Mouse (Mus musculus) hindbrain, embryonic 12.5 days (tissue): ENCODE results near the gene Zfp526. TPM values are rescaled to one million over a fixed set of nuclear protein-coding genes. Genes with fewer than 3 reads are reported as not detected.

Experiments
- ATAC-seq: fragments of 200-750 bp; cut with Nextera tagmentation; 2 replicates; pipeline ENCODE4 v1.8.0; 2017; ENCODE audit warnings: moderate TSS enrichment; ENCODE audit not compliant: low FRiP score
- H3K27ac ChIP-seq: fragments of 300-500 bp; sonication (generic); 2 replicates; pipeline ENCODE4 v1.5.1; 2016; ENCODE audit warnings: mild to moderate bottlenecking
- H3K27me3 ChIP-seq: fragments of 300-500 bp; sonication (generic); 2 replicates; pipeline ENCODE4 v1.6.1; 2016; ENCODE audit warnings: mild to moderate bottlenecking
- H3K36me3 ChIP-seq: fragments of 300-500 bp; sonication (generic); 2 replicates; pipeline ENCODE4 v1.6.1; 2016; ENCODE audit warnings: mild to moderate bottlenecking
- H3K4me1 ChIP-seq: fragments of 300-500 bp; sonication (generic); 2 replicates; pipeline ENCODE4 v1.6.1; 2016
- H3K4me2 ChIP-seq: fragments of 300-500 bp; sonication (generic); replicated peaks from 2 replicates; pipeline ENCODE4 v1.6.1; 2016; ENCODE audit warnings: mild to moderate bottlenecking
- H3K4me3 ChIP-seq: fragments of 300-500 bp; sonication (generic); 2 replicates; pipeline ENCODE4 v1.5.1; 2016; ENCODE audit warnings: mild to moderate bottlenecking
- H3K9ac ChIP-seq: fragments of 300-500 bp; sonication (generic); 2 replicates; pipeline ENCODE4 v1.6.1; 2016; ENCODE audit warnings: mild to moderate bottlenecking, moderate library complexity
- H3K9me3 ChIP-seq: fragments of 300-500 bp; sonication (generic); replicated peaks from 2 replicates; pipeline ENCODE4 v1.6.1; 2016; ENCODE audit warnings: mild to moderate bottlenecking
- WGBS: fragments of 180-500 bp; shearing (Covaris S2); methylation state at CpG from one replicate; pipeline ENCODE4 v1.1.7; 2016; 5-methylcytosine and 5-hydroxymethylcytosine counted together
- polyA plus RNA-seq: library from polyadenylated mRNA; unstranded; fragments of >200 nt; fragmentation: Nextera tagmentation; extraction: Ambion mirVana; gene quantifications from 2 replicates; pipeline ENCODE4 v1.2.1, GENCODE M21; 2016

Gene Zfp526
- polyA plus RNA-seq, 1 experiment from 2014 or later, result 2.3 TPM

GRCm38 (mm10) chr7:25217653-25218395 is 3.4 kb upstream of the Zfp526 start:
- Histone ChIP-seq H3K4me2 (peak overlapping the region; percentile 13; the same call in 1 of the 2 replicates), H3K4me1 (peaks cover 29% of the 10 kb centered on the region), H3K36me3 (peaks cover 12% of the 10 kb centered on the region), H3K4me3 (no peak overlapping the region), H3K27ac (no peak overlapping the region), H3K9ac (no peak overlapping the region), H3K9me3 (no peaks in the 10 kb centered on the region), H3K27me3 (no peaks in the 10 kb centered on the region)
- ATAC-seq, result no peak
- WGBS, result 68% methylated on average over 12 of the region's 12 CpGs

GRCm38 (mm10) chr7:25218705-25219415 is 2.4 kb upstream of the Zfp526 start:
- Histone ChIP-seq H3K4me1 (peaks cover 29% of the 10 kb centered on the region), H3K9me3 (no peaks in the 10 kb centered on the region), H3K9ac (peak overlapping the region; percentile 78), H3K4me2 (peak overlapping the region; percentile 95), H3K27me3 (no peaks in the 10 kb centered on the region), H3K36me3 (peaks cover 12% of the 10 kb centered on the region), H3K27ac (peak overlapping the region; percentile 76; the same call in 1 of the 2 replicates), H3K4me3 (peak overlapping the region; percentile 66)
- ATAC-seq, result peak; percentile 26
- WGBS, result under 1% methylated on average over 53 of the region's 53 CpGs

DNA sequence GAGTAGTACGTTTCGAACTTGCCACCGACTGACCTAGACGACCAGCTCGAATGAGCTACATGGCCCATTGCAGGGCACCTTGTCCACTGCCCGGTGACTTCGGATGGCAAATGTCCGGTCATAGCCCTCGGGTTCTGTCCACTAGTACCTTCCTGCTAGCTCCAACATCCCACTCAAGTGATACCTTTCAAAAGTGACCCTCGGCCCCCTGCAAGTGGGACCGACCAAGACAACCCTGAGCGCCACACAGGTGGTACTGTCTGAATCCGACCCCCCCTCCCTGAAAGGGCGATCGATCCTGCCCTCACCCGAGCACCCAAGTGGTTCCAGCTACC is 1.8 kb upstream of the Zfp526 start:
- Histone ChIP-seq H3K4me2 (peak overlapping the region; percentile 95), H3K4me3 (peak overlapping the region; percentile 66), H3K9ac (peak overlapping the region; percentile 78), H3K4me1 (peaks cover 29% of the 10 kb centered on the region), H3K27me3 (no peaks in the 10 kb centered on the region), H3K9me3 (no peaks in the 10 kb centered on the region), H3K27ac (0 out of 2 replicates have a peak overlapping the region, but pooled peaks have one; percentile 76), H3K36me3 (peaks cover 14% of the 10 kb centered on the region)
- WGBS, result 0% methylated on average over 16 of the region's 16 CpGs
- ATAC-seq, result peak; percentile 35

DNA sequence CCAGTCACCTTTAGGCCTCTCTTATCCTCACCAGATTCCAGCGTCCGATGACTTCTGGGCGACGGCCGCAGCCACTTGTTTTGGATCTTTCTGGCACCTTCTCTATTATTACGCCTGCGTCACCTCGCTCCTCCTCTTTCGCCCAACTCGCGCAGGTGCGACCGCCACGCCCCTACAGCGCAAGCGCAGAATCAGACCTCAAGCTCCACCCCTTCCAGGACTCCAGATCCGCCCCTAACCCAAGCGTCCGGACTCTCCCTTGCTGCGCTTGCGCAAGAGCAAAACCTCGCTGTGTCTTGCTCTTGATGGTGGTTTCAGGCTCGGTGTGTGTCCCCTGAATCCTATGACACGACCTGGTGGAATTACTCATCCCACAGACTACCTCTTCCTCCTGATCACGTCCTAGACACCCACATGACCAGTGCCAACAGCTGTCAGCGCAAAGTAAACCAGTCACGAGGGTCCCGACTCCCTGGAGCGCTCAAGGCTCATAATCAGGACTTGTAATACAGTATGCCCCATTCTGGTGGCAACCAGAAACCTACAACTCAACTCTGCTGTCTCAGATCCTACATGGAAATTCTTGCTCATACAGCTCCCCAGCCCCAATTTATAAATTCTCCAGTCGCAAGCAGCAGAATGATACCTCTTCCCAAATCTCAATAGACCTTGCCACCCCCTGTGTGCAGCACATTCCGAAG is 1.3 kb upstream of the Zfp526 start:
- peak overlapping the region; percentile 95 for H3K4me2 ChIP-seq
- H3K27ac ChIP-seq, result 0 out of 2 replicates have a peak overlapping the region, but pooled peaks have one; percentile 85
- peak; percentile 66 for ATAC-seq
- no peaks in the 10 kb centered on the region for H3K27me3 ChIP-seq
- H3K36me3 ChIP-seq, result peaks cover 17% of the 10 kb centered on the region
- peak overlapping the region; percentile 66 for H3K4me3 ChIP-seq
- WGBS, result 3% methylated on average over 31 of the region's 31 CpGs
- H3K9me3 ChIP-seq, result no peaks in the 10 kb centered on the region
- peak overlapping the region; percentile 78 for H3K9ac ChIP-seq
- peaks cover 29% of the 10 kb centered on the region for H3K4me1 ChIP-seq

DNA sequence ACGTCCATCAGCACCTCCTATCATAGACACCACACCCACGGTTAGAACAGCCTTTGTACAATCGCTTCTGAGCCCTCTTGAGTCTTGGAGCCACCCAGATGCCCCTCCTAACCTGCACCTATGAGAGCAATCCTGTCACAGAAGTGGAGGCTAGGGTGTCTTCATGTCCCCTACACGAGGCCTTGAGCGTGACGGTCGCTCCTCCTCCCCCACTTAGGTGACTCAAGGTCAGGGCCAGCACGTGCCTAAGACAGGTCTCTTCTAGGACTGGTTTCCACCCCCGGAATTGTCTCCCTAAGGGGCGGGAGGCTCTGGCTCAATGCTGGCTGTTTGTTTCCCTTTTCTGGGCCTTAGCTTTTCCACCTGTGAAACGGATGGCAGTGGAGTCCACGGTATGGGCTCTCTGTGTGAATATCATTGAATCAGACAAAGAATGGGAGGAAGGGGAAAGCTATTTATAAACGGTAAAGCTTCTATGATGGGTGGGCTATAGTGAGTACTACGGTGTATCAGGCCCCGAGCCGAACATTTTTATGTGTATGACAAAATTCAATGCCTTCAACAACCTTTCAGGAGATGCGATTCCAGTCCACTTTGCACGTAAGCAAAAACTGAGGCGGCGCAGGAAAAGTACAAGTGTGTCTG is 646 bp upstream of the Zfp526 start, which contains the start of gene Dedd2:
Dedd2 (minus strand) TSS at position 159 of the 645 bp plus-strand sequence.
- no peak for ATAC-seq
- Histone ChIP-seq H3K27ac (peak within 1 kb of the TSS; percentile 85), H3K36me3 (peaks cover 19% of the 10 kb centered on the region), H3K9ac (peak within 1 kb of the TSS; percentile 78), H3K27me3 (no peaks in the 10 kb centered on the region), H3K9me3 (no peaks in the 10 kb centered on the region), H3K4me3 (peak within 1 kb of the TSS; percentile 66), H3K4me2 (peak within 1 kb of the TSS; percentile 95), H3K4me1 (peaks cover 29% of the 10 kb centered on the region)
- WGBS, result 9% methylated on average over 20 of the region's 20 CpGs

DNA sequence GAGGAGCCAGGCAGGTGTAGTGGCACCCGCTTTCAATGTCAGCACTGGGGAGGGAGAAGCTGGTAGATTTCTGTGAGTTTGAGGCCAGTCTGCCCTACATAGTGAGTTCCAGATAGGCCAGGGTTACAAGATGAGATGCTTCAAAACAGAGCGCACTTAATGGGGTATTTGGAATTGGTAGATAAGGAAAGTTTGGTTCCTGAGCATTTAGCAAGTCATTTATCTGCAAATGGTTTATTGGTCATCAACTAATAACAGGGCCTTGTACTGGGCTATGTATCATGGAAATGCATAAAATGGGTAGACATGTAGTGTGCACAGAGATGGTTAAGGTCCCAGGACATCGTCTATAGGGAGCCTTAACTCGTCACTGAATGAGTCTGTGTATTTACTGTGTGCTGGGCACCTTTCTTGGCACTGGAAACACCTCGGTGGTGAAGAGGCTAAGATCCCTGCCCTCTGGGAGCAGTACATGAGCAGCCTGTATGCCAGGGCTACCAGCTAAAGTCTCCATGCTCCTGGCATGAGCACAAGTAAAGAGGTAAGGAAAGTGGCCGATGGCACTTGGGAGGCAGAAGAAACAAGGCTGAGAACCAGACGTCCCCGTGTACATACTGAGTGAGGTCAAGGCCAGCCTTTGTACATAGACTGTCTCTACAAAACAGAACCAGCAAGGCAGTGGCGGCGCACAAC is 1.2 kb downstream of the Zfp526 start:
- Histone ChIP-seq H3K36me3 (peaks cover 37% of the 10 kb centered on the region), H3K4me1 (peaks cover 29% of the 10 kb centered on the region), H3K4me3 (peak overlapping the region; percentile 66), H3K27me3 (no peaks in the 10 kb centered on the region), H3K27ac (no peak overlapping the region), H3K4me2 (peak overlapping the region; percentile 95), H3K9me3 (no peaks in the 10 kb centered on the region), H3K9ac (peak overlapping the region; percentile 63)
- no peak for ATAC-seq
- 91% methylated on average over 10 of the region's 10 CpGs for WGBS

GRCm38 (mm10) chr7:25227523-25228300 is 6.5 kb downstream of the Zfp526 start:
- H3K27me3 ChIP-seq, result no peaks in the 10 kb centered on the region
- H3K9me3 ChIP-seq, result no peaks in the 10 kb centered on the region
- no peak overlapping the region for H3K9ac ChIP-seq
- H3K27ac ChIP-seq, result no peak overlapping the region; the same call in 1 of the 2 replicates
- peaks cover 88% of the 10 kb centered on the region for H3K36me3 ChIP-seq
- peaks cover 2% of the 10 kb centered on the region for H3K4me1 ChIP-seq
- no peak overlapping the region for H3K4me2 ChIP-seq
- no peak for ATAC-seq
- WGBS, result 92% methylated on average over 1 of the region's 1 CpGs
- H3K4me3 ChIP-seq, result no peak overlapping the region

DNA sequence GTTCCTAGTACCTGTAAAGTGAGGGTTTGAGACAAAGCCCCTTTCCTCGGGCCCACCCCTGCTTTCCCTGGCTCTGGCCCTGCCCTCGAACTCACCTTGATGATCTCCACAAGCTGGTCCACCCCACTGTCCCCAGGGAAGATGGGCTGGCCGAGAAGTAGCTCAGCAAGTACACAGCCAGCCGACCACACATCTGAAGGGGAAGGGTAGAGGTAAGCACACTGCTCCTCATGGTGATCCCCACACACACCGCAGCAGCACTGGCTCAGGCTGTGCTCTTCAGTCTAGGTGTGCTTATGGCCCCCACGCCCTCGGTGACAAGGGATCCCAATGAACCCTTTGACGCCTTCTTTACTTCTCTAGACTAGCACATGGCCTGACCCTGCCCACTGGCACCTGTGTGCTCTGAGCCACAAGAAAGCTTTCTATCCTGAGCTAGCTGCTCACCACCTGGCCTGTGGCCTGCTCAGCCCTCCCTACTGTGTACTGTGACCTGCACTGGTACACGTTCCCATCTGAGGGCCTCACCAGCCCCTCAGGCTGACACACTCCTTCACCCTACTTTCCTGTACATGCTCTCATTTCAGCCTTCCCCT is 9.6 kb downstream of the Zfp526 start:
- no peak overlapping the region for H3K27ac ChIP-seq
- no peak overlapping the region for H3K4me2 ChIP-seq
- 87% methylated on average over 9 of the region's 9 CpGs for WGBS
- no peaks in the 10 kb centered on the region for H3K9me3 ChIP-seq
- peaks cover 90% of the 10 kb centered on the region for H3K36me3 ChIP-seq
- H3K4me3 ChIP-seq, result no peak overlapping the region
- H3K9ac ChIP-seq, result no peak overlapping the region
- peaks cover 11% of the 10 kb centered on the region for H3K4me1 ChIP-seq
- no peaks in the 10 kb centered on the region for H3K27me3 ChIP-seq
- ATAC-seq, result no peak

GRCm38 (mm10) chr7:25232101-25232648 is 10.9 kb downstream of the Zfp526 start:
- no peaks in the 10 kb centered on the region for H3K27me3 ChIP-seq
- no peak overlapping the region for H3K9ac ChIP-seq
- H3K4me1 ChIP-seq, result peaks cover 24% of the 10 kb centered on the region
- H3K4me3 ChIP-seq, result no peak overlapping the region
- no peak for ATAC-seq
- H3K36me3 ChIP-seq, result peaks cover 77% of the 10 kb centered on the region
- WGBS, result 74% methylated on average over 5 of the region's 5 CpGs
- H3K27ac ChIP-seq, result no peak overlapping the region
- H3K4me2 ChIP-seq, result no peak overlapping the region
- no peaks in the 10 kb centered on the region for H3K9me3 ChIP-seq

DNA sequence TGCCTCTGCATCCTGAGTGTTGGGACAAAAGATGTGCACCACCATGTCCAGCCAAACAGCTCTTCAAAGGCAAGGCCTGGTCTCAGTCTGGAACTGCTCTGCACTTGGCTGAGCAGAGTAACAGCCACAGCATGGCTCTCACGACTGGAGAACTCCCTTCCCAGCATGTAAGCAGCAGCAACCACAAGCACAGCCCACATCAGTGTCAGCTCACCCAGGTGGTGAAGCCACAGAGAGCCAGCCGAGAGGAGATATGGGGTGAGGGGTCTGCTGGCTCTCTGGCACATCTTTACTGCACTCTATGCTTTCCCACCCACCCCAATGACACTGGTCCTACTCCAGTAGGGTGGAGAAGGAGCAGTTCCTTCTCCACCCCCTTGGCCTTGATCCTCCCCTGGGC is 11.8 kb downstream of the Zfp526 start:
- Histone ChIP-seq H3K9me3 (no peaks in the 10 kb centered on the region), H3K4me1 (peaks cover 24% of the 10 kb centered on the region), H3K36me3 (peaks cover 68% of the 10 kb centered on the region), H3K4me3 (no peak overlapping the region), H3K27me3 (no peaks in the 10 kb centered on the region), H3K4me2 (no peak overlapping the region), H3K27ac (no peak overlapping the region), H3K9ac (no peak overlapping the region)
- no peak for ATAC-seq
- WGBS, result 85% methylated on average over 2 of the region's 2 CpGs
